Mouse (Mus musculus): Measurements from ENCODE around the gene Pp2d1. TPM values are rescaled to one million over a fixed set of nuclear protein-coding genes. Genes with fewer than 3 reads are reported as not detected.

Gene Pp2d1
- total RNA-seq, 2 experiments from 2014 or later = not detected

DNA sequence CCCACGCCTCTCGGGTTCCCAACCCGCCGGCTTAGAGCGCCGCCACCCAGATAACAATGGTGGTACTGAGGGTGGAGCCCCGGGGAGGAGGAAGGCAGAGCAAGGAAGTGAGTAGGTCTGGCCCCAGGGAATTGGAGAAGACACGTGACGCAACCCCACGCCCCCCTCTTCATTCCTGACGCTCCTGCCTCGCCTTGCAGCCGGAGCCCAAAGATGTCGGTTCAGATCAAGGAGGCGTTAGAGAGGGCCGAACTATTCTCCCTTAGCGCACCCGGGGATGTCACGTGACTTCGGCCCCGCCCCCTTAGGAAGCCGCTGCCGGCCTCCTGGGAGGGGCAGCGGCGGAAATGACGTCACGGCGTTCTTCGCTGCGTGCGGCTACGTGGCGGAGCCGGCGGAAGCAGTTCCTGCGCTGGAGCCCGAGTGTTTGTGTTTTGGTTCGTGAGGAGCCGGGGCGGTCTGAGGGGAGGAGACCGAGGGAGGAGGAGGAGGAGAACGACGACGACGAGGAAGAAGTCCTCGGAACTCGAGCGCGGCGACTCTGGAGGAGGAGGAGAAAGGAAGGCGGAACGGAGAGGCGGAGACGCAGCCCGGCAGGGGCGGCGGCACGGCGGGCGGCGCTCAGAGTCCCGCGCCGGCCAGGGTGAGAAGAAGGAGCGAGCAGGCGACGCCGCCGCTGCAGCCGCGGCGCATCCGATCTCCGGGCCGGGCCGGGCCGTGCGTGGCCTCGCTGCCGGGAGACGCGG is 60.2 kb downstream of the Pp2d1 start, which contains the start of gene Rab5a:
TSS of gene Rab5a (plus strand) at position 377 of the 746 bp plus-strand sequence.
- peak; percentile 100 for DNase-seq

DNA sequence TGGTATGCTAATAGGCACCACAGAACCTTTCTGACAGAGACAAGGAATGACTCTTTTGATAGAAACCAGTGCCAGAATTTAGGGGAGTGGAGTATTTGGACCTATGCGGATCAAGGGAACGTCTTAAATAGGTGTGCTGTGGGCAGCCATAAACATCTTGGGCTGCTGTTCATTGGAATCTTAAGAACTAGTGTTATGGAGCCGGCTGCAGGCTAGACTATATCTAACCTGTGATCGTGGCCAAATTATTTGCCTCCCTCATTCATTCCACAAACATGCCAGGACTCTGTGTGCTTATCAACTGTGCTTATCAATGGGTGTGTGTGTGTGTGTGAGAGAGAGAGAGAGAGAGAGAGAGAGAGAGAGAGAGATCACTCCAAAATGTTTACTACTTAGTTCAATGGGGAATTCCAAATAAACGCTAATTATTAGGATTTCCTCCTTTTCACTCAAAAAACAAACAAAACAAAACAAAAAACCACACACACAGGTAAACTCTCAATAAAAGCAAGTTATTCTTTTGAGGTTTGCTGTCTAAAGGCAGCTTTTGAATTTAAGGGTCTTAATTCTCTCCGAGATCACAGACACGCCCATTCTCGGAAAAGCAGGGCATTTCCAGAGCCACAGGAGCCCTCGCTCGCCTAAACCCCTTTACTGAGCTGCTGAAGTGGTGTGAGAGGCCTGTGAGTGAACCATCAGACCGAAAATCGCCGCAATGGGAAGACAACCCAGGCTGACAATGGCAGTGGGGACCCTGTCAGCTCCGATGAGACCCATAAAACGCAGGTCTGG is 61.0 kb downstream of the Pp2d1 start:
- no peak for DNase-seq

DNA sequence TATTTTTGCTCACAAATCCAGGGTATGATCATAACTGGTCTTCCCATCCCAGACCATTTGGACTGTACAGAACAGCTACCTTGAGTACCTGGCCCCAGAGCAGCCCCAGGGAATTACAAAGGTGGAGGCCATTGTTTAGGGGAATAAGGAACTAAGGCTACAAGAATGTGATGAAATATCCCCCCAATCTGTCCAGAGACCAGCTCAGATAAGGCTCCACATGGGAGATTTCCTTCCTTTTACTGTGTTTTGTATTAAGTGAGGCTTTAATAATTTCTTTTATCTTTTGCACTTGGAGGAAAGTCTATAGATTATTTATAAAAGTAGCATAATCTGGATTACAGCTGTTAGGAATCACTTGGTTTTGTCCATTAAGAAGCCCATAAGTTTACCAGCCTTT is 70.6 kb downstream of the Pp2d1 start:
- DNase-seq = no peak

GRCm38 (mm10) chr17:53465569-53465968 is 73.7 kb downstream of the Pp2d1 start:
- peak; percentile 24 for DNase-seq

DNA sequence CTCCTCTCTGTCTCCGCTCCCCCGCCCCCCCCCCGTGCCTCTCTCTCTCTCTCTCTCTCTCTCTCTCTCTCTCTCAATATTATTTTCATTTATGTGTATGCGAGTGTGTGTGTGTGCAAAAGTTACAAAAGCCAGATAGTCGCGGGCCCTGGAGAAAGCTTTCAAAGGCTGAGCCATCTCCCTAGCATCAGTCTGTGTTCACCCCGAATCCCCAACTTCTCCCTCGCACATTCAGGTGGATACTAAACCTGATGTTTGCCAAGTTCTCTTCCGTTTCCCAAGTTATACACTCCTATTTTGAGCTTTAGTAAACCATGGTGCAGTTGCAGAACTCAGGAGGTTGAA is 75.8 kb downstream of the Pp2d1 start:
- no peak for DNase-seq

DNA sequence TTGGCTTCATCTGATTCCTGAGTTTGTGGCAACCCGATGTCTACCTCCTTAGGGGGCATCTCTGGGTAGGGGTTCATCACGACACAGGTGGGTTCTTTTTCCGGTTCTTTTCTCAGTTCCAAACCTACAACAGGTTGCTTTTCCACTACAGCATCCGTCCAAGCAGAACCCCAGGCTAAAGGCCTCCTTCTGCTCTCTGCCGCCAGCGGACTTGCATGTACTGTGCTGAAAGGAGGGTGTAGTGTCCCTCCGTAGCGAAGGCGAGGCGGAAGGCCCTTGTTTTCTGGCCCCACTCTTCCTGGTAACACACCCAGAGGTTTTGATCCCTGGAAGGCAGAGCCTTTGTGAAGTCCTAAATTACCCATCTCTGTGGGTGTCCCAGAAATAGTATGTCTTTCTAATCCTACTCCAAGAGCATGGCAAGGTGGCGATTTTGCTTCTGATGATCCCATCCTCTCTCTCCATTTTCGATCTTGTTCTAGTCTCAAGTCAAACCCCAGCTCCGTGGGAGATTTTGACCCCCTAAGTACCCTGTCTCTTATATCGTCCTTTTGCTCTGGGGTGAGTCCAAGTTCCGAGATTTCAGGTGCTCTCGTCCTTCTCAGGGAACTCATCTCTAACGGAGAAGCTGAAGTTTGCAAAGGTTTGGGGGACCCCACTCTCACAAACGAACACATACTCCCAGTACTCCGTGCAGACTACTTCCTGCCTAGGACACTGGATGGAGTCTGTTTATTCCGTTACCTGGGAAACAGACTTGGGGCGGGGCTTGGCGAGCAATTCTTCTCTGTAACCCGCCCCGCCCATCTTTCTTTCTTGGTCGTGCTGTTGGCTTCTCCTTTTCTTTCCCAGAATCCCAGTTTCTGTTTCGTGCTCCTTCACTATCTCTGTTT is 76.4 kb downstream of the Pp2d1 start, which contains the start of gene Efhb:
TSS of gene Efhb (minus strand) at position 719 of the 893 bp plus-strand sequence.
- DNase-seq = peak; percentile 93

Other genes starting within 250 kb of the Pp2d1 start
- gene Efhb, start 76.1 kb downstream of the Pp2d1 start, total RNA-seq (2021) = under 1 TPM; 0.67 to 0.69 TPM
- 10 to 100 TPM; 73.3 to 79.8 TPM for gene Rab5a, start 60.2 kb downstream of the Pp2d1 start, total RNA-seq (2021)
- gene Kat2b, start 27.4 kb upstream of the Pp2d1 start, total RNA-seq (2021) = 10 to 100 TPM; 68.2 to 69.1 TPM
- gene Sgo1, start 149.9 kb upstream of the Pp2d1 start, total RNA-seq (2021) = 1 to 10 TPM; 4.6 to 4.9 TPM